Mouse (Mus musculus): Measurements from ENCODE around the gene Golga1. TPM values are rescaled to one million over a fixed set of nuclear protein-coding genes. Genes with fewer than 3 reads are reported as not detected.

The Golga1 gene
- polyA plus RNA-seq, 1 experiment from 2014 or later, result 33.1 TPM

GRCm38 (mm10) chr2:39005574-39006079 lies 59.7 kb downstream of the Golga1 start, which contains the start of gene Rpl35:
Rpl35 (minus strand) TSS chr2:39005624.
- Histone ChIP-seq H3K4me3 (peak within 1 kb of the TSS; percentile 65), H3K36me3 (peaks cover 35% of the 10 kb centered on the region), H3K4me2 (peak within 1 kb of the TSS; percentile 87), H3K27ac (peak within 1 kb of the TSS; percentile 91), H3K9me3 (no peaks in the 10 kb centered on the region), H3K27me3 (no peaks in the 10 kb centered on the region), H3K9ac (peak within 1 kb of the TSS; percentile 94), H3K4me1 (peaks cover 45% of the 10 kb centered on the region)
- no peak for ATAC-seq (ENCODE audit: insufficient number of reproducible peaks, insufficient read depth, low FRiP score, low TSS enrichment, low read depth)
- WGBS, result 13% methylated on average over 15 of the region's 15 CpGs

GRCm38 (mm10) chr2:39004880-39005435 lies 60.4 kb downstream of the Golga1 start, which contains the start of gene Arpc5l:
Arpc5l (plus strand) TSS chr2:39005348.
- H3K4me1 ChIP-seq, result peaks cover 41% of the 10 kb centered on the region
- no peaks in the 10 kb centered on the region for H3K9me3 ChIP-seq
- peaks cover 40% of the 10 kb centered on the region for H3K36me3 ChIP-seq
- H3K27me3 ChIP-seq, result no peaks in the 10 kb centered on the region
- H3K9ac ChIP-seq, result peak within 1 kb of the TSS; percentile 94
- whole genome bisulfite sequencing, result under 1% methylated on average over 58 of the region's 58 CpGs
- H3K27ac ChIP-seq, result peak within 1 kb of the TSS; percentile 91
- ATAC-seq (ENCODE audit: insufficient number of reproducible peaks, insufficient read depth, low FRiP score, low TSS enrichment, low read depth), result peak; percentile 82
- peak within 1 kb of the TSS; percentile 87 for H3K4me2 ChIP-seq
- peak within 1 kb of the TSS; percentile 65 for H3K4me3 ChIP-seq

- WGBS, result under 1% methylated on average over 11 of the region's 11 CpGs
These were observed 61.0 kb downstream of the Golga1 start for GRCm38 (mm10) chr2:39004372-39004771.

GRCm38 (mm10) chr2:39003512-39003911 lies 61.8 kb downstream of the Golga1 start:
- Histone ChIP-seq H3K27ac (no peak overlapping the region), H3K9me3 (no peaks in the 10 kb centered on the region), H3K4me2 (peak overlapping the region; percentile 87), H3K4me1 (peaks cover 30% of the 10 kb centered on the region), H3K9ac (peak overlapping the region; percentile 94), H3K4me3 (peak overlapping the region; percentile 65), H3K36me3 (peaks cover 45% of the 10 kb centered on the region), H3K27me3 (no peaks in the 10 kb centered on the region)
- WGBS, result 67% methylated on average over 5 of the region's 5 CpGs
- ATAC-seq (ENCODE audit: insufficient number of reproducible peaks, insufficient read depth, low FRiP score, low TSS enrichment, low read depth), result no peak

More at GRCm38 (mm10) chr2:39004372-39004771, 61.0 kb downstream of the Golga1 start:
- H3K27ac ChIP-seq, result peak overlapping the region; percentile 91
- peaks cover 36% of the 10 kb centered on the region for H3K4me1 ChIP-seq
- H3K36me3 ChIP-seq, result peaks cover 45% of the 10 kb centered on the region
- H3K9me3 ChIP-seq, result no peaks in the 10 kb centered on the region
- peak overlapping the region; percentile 65 for H3K4me3 ChIP-seq
- peak overlapping the region; percentile 94 for H3K9ac ChIP-seq
- no peaks in the 10 kb centered on the region for H3K27me3 ChIP-seq
- H3K4me2 ChIP-seq, result peak overlapping the region; percentile 87
- ATAC-seq (ENCODE audit: insufficient number of reproducible peaks, insufficient read depth, low FRiP score, low TSS enrichment, low read depth), result no peak

- Histone ChIP-seq H3K27ac (no peak overlapping the region), H3K4me2 (peak overlapping the region; percentile 87), H3K9me3 (no peaks in the 10 kb centered on the region), H3K27me3 (no peaks in the 10 kb centered on the region), H3K9ac (peak overlapping the region; percentile 94), H3K36me3 (peaks cover 45% of the 10 kb centered on the region), H3K4me1 (peaks cover 34% of the 10 kb centered on the region), H3K4me3 (peak overlapping the region; percentile 65)
- WGBS, result 55% methylated on average over 8 of the region's 8 CpGs
- ATAC-seq (ENCODE audit: insufficient number of reproducible peaks, insufficient read depth, low FRiP score, low TSS enrichment, low read depth), result no peak
These were observed 62.2 kb downstream of the Golga1 start for GRCm38 (mm10) chr2:39003106-39003505.

GRCm38 (mm10) chr2:39001866-39002265 lies 63.5 kb downstream of the Golga1 start:
- 83% methylated on average over 3 of the region's 3 CpGs for WGBS
- Histone ChIP-seq H3K27me3 (no peaks in the 10 kb centered on the region), H3K36me3 (peaks cover 45% of the 10 kb centered on the region), H3K9me3 (no peaks in the 10 kb centered on the region), H3K4me2 (no peak overlapping the region), H3K27ac (no peak overlapping the region), H3K9ac (no peak overlapping the region; the same call in 1 of the 2 replicates), H3K4me3 (no peak overlapping the region), H3K4me1 (peaks cover 35% of the 10 kb centered on the region)
- no peak for ATAC-seq (ENCODE audit: insufficient number of reproducible peaks, insufficient read depth, low FRiP score, low TSS enrichment, low read depth)

GRCm38 (mm10) chr2:39000587-39000919 lies 64.8 kb downstream of the Golga1 start:
- no peak for ATAC-seq (ENCODE audit: insufficient number of reproducible peaks, insufficient read depth, low FRiP score, low TSS enrichment, low read depth)
- Histone ChIP-seq H3K9me3 (no peaks in the 10 kb centered on the region), H3K4me2 (no peak overlapping the region), H3K36me3 (peaks cover 45% of the 10 kb centered on the region), H3K4me1 (peaks cover 28% of the 10 kb centered on the region), H3K9ac (no peak overlapping the region), H3K27me3 (no peaks in the 10 kb centered on the region), H3K27ac (no peak overlapping the region), H3K4me3 (no peak overlapping the region)
- 83% methylated on average over 4 of the region's 4 CpGs for WGBS

- WGBS, result 67% methylated on average over 8 of the region's 8 CpGs
- Histone ChIP-seq H3K9me3 (no peaks in the 10 kb centered on the region), H3K4me3 (no peak overlapping the region), H3K36me3 (peaks cover 45% of the 10 kb centered on the region), H3K4me2 (no peak overlapping the region), H3K4me1 (peaks cover 28% of the 10 kb centered on the region), H3K9ac (no peak overlapping the region), H3K27me3 (no peaks in the 10 kb centered on the region), H3K27ac (no peak overlapping the region)
- ATAC-seq (ENCODE audit: insufficient number of reproducible peaks, insufficient read depth, low FRiP score, low TSS enrichment, low read depth), result no peak
These were observed 65.3 kb downstream of the Golga1 start for GRCm38 (mm10) chr2:38999910-39000586.

- no peak overlapping the region for H3K4me3 ChIP-seq
- no peak for ATAC-seq (ENCODE audit: insufficient number of reproducible peaks, insufficient read depth, low FRiP score, low TSS enrichment, low read depth)
- WGBS, result 54% methylated on average over 4 of the region's 4 CpGs
- no peak overlapping the region for H3K4me2 ChIP-seq
- H3K27ac ChIP-seq, result no peak overlapping the region
- H3K9me3 ChIP-seq, result no peaks in the 10 kb centered on the region
- H3K36me3 ChIP-seq, result peaks cover 45% of the 10 kb centered on the region
- no peak overlapping the region for H3K9ac ChIP-seq
- H3K27me3 ChIP-seq, result no peaks in the 10 kb centered on the region
- peaks cover 28% of the 10 kb centered on the region for H3K4me1 ChIP-seq
These were observed 66.0 kb downstream of the Golga1 start for GRCm38 (mm10) chr2:38999381-38999780.

GRCm38 (mm10) chr2:38997386-38998374 lies 67.7 kb downstream of the Golga1 start, which contains the start of gene Wdr38:
Wdr38 (plus strand) TSS chr2:38997476.
- peaks cover 12% of the 10 kb centered on the region for H3K4me1 ChIP-seq
- peak; percentile 86 for ATAC-seq (ENCODE audit: insufficient number of reproducible peaks, insufficient read depth, low FRiP score, low TSS enrichment, low read depth)
- no peak within 1 kb of the TSS for H3K27ac ChIP-seq
- WGBS, result 15% methylated on average over 33 of the region's 33 CpGs
- peaks cover 32% of the 10 kb centered on the region for H3K36me3 ChIP-seq
- H3K9ac ChIP-seq, result peak within 1 kb of the TSS; percentile 68
- peak within 1 kb of the TSS; percentile 48 for H3K4me3 ChIP-seq
- H3K9me3 ChIP-seq, result no peaks in the 10 kb centered on the region
- no peaks in the 10 kb centered on the region for H3K27me3 ChIP-seq
- peak within 1 kb of the TSS; percentile 65 for H3K4me2 ChIP-seq

- Histone ChIP-seq H3K4me3 (no peak overlapping the region), H3K27me3 (no peaks in the 10 kb centered on the region), H3K9ac (no peak overlapping the region), H3K9me3 (no peaks in the 10 kb centered on the region), H3K4me2 (no peak overlapping the region), H3K36me3 (no peaks in the 10 kb centered on the region), H3K27ac (no peak overlapping the region), H3K4me1 (peaks cover 7% of the 10 kb centered on the region)
- ATAC-seq (ENCODE audit: insufficient number of reproducible peaks, insufficient read depth, low FRiP score, low TSS enrichment, low read depth), result no peak
- 56% methylated on average over 4 of the region's 4 CpGs for WGBS
These were observed 72.9 kb downstream of the Golga1 start for GRCm38 (mm10) chr2:38992452-38992851.

Data from embryonic facial prominence, embryonic 13.5 days (tissue).